Mouse (Mus musculus): Measurements from ENCODE around the gene Ghitm.

GRCm38 (mm10) chr14:37102484-37102883 lies 32.6 kb downstream of the Ghitm start:
- TF ChIP-seq POLR2A (IDR thresholded peaks at IDR 0.05; ENCODE audit: borderline replicate concordance, extremely low read depth, insufficient read depth, insufficient read length, poor library complexity, severe bottlenecking) (no peak), CTCF (IDR thresholded peaks at IDR 0.05; ENCODE audit: borderline replicate concordance, extremely low read depth, insufficient read depth, insufficient read length) (no peak)
